Mouse (Mus musculus): ENCODE measurements at regions not wholly inside any gene's neighbourhood (a gene's known extent, or its start where the extent isn't known, plus 50 kb on each side); places are given as distances from the start of the nearest gene placed in this dataset.

GRCm38 (mm10) chr14:98722481-98722880 is 271.6 kb downstream of the Rpl36a-ps1 start:
- DNase-seq, result no peak

DNA sequence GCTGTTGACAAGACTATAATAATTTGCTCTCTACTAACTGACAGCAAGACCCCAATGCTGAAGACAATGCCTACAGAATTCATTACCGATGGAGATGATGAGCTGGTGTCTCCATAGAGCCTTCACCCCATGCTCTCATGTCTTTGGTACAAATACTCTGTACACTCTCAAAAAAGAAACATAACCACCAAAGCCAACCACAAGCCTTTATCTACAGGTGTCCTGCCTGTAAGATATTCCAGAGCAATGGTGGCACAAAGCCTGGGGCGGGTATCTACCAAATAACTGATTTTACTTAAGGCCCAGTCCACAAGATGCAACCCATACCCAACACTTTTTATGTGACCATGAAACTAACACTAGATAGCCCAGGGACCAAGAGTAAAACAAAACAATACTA is 273.1 kb downstream of the Rpl36a-ps1 start:
- DNase-seq, result no peak

DNA sequence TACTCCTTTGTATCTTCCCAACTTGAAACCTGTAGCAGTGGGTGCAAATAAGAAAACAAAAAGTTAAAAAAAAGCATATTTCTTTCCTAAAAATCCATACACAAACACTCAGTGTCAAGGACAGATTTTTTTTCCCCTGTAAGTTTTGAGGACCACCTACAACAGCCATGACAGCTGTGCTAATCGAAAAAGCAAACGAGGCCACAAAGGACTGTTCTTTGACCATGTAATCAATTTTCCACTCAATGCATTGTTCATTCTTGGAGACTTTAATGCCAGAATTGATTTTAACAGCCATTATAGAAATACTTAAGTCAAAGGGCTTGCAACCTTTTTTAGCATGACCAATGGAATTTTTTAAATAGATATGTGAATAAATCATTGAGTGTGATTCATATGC is 286.1 kb downstream of the Rpl36a-ps1 start:
- DNase-seq, result no peak

GRCm38 (mm10) chr14:98707574-98707973 is 286.5 kb downstream of the Rpl36a-ps1 start:
- DNase-seq, result no peak

- DNase-seq, result no peak
Observed at GRCm38 (mm10) chr14:98703289-98703688, 290.8 kb downstream of the Rpl36a-ps1 start.

DNA sequence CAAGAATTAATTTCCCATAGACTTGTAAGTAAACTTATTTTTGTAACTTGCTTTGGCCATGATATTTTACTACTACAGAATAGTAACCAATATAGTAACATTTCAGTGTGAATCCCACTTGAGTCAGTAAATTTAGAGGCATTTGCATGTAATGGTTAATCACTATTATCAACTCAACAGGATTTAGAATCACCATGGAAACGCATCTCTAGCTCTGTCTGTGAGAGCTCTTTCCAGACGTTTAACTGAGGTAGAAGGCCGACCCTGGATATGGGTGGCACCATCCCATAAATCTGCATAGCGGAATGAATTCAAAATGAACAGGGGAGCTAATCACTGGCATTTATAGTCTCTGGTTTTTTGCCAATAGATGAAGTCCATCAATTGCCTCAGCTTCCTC is 337.6 kb downstream of the Rpl36a-ps1 start:
- DNase-seq, result no peak

GRCm38 (mm10) chr14:98654191-98654809 is 339.8 kb downstream of the Rpl36a-ps1 start:
- peak in 1 of 2 experiments; percentile 2 for DNase-seq

DNA sequence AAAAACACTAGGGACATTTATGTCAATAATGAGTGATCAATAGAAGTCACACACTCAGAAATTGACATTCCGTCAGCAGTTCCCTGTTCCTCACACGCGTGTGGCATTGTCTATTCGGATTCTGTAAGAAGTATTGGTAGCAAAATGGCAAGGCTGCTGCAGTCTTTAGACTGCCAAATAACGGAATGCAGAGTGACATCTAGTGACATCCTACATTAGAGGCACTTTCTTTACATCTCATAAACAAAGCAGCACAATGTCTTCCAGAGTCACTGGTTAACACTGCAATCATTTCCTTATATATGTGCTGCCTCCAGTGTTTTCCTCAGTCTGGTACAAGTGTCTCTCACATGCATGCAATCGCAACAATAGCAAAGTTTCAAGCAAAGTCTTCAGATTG is 342.9 kb downstream of the Rpl36a-ps1 start:
- DNase-seq, result no peak

DNA sequence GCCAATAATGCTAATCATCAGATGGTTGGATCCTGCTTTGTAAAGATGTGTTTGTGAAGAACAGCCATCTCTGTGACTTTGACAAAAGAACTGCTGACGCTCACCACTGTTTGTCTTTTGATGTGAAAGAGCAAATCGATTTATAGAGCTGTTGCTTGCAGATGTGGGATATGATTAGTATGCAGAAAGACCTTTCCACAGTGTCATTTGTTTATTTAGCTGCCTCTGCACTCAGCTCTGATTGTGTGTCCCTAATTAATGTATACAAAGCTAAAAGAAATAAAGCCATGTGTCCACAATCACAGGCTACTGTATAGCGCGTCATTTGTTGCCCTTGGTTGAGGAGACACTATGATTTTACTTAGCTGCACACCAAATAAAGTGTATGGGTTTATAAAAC is 343.6 kb downstream of the Rpl36a-ps1 start:
- DNase-seq, result no peak

DNA sequence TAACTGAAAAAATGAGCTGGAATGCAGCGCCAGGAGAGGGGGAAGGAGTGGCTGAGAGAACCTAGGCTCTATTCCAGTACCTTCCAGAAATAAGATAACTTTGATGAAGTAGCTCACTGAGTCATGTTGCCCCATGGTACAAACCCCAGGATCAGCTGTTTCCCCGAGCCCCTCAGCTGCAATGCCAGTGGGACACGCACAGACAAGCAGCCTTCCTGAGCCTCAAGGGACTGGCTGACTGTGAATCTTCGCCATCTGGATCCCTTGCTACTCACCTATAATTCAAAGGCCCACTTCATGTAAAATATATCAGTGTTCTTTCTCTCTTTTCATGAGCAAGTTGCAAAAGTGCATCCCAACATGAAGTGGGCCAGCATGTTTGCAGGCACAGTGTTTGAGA is 346.5 kb downstream of the Rpl36a-ps1 start:
- no peak for DNase-seq

DNA sequence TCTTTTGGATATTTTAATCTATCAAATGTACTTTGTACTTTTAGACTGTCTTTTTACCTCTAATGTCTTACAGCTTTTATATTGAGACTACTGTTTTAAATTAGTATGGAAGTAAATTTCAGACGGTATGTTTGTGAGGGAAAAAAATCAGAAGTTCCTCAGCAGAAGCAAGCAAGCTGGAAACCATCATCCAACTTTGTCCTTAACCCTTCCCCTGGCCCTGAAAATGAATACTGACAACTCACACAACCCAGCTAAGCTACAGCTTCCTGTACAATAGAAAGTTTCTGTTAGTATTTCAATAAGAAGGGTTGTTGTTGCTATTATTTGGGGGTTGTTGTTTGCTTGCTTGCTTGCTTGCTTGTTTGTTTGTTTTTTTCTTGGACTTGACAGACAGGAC is 350.4 kb downstream of the Rpl36a-ps1 start:
- no peak for DNase-seq

DNA sequence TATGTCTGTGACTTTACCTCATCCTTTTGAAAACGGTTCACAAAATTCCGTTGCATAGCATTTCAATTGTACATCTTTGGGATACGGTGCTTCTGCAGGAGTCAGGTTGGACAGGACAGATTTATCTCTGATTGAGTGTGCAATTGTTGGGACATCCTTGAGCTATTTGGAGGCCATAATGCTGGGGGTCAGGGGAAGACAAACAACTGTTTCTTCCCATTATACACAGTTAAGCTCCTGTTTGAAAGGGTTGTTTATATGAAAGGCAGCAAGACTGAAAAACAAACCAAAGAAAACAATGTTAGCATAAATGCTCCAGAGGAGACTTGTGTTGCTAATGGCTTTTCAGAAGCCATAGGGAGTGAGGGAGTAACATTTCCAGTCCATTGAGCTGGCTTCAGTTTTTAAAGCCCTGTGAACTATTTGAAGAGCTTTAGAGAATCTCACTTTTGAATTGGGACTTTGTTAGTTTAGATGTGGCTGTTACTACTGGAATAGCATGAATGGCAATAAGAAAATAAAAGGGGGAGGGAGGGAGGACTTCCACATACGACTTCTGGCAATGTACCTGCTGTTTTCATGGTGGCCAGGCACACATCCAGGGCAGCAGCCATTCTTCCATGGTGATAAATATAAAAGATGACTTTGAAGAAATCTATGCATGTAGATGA is 351.3 kb downstream of the Rpl36a-ps1 start:
- DNase-seq, result no peak

- no peak for DNase-seq
Observed at GRCm38 (mm10) chr14:98629026-98629425, 365.1 kb downstream of the Rpl36a-ps1 start.

- no peak for DNase-seq
Observed at GRCm38 (mm10) chr14:98626476-98626875, 367.6 kb downstream of the Rpl36a-ps1 start.

- DNase-seq, result no peak
Observed at GRCm38 (mm10) chr14:98625867-98626266, 368.3 kb downstream of the Rpl36a-ps1 start.

DNA sequence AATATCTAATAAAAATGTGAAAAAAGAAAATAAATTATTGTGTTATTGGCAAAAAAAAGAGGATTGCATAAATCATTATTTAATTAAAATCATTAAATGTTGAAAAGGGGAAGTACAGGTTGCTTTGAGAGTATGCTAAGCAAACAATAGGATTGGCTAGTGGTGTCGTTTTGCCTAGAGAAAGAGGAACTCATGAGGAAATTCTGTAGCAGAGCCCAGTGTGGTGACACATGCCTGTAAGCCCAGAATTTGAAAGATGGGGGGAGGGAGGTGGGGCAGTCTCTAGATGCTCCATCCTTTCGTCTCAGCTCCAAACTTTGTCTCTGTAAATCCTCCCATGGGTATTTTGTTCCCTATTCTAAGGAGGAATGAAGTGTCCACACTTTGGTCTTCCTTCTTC is 388.3 kb downstream of the Rpl36a-ps1 start:
- no peak for DNase-seq

- no peak for DNase-seq
Observed at GRCm38 (mm10) chr14:98596252-98596651, 397.9 kb downstream of the Rpl36a-ps1 start.

DNA sequence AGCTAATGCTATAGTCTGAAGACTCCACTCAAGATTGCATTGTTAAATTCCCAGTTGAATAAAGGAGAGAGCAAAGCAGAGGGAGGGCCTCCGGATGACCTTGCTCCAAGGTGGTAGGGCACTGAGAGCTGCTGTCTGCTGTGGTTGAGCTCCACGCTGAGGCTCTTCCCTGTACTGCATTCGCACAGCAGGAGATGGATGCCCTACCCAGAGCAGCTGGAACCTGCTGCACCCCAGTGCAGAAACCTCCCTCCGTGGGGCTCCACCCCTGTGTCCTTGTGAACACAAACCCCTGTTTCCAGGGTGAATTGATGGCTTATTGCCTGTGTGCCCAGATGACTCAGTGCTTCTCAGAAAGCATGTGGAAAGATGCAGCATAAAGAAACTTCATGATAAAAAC is 404.3 kb downstream of the Rpl36a-ps1 start:
- DNase-seq, result peak; percentile 10 to 35

DNA sequence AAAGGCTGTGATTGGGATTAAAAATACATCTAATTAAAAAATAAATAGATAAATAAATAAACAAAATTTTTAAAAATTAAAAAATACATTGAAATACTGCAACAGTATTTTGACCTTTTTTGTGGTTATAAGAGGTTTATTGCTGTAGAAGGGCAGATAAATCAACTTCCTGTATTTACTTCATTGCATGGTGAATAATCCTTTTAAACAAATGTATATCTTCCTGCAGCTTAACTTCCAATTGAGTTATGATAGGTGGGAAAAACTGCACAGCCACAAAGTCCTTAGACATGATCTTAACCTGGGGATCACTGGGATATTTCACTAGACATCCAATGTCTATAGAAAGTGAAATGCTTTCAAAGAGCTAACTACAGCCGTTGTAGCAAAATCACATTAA is 402.1 kb upstream of the Dach1 start:
- no peak for DNase-seq

DNA sequence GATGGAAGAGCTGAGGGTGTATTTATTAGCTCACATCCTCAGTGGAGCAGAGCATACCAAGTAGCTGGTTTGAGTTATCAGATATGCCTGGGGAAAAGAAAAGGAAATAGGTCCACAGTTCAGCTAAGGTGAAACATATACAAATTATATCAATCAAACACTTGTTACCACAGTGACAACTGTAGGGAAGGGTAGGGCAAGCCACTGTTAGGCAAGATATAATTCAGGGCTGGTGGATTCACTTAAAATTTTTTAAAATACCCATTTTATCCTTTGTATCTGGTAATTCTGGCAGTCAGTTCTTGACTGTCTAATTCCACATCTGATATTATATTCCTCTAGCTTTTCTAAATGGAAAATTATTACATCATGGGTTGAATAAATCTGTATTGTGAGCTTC is 392.4 kb upstream of the Dach1 start:
- DNase-seq, result no peak

DNA sequence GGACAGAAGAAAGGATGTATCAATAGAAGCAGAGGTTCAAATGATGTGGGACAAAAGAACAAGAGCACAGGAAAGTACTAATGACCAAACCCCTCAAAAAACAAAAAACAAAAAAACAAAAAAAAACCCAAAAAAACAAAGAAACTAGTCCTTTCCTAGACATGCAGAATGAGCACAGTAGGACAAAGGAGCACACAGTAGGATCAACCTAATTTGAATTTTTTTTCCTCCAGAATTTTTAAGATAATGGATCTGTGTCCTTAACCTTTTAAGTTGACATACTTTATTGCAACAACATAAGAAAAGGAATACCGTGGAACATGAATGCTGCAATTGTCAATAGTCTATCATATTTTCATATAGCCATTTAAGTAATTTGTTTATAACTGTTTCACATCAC is 370.2 kb upstream of the Dach1 start:
- DNase-seq, result no peak

DNA sequence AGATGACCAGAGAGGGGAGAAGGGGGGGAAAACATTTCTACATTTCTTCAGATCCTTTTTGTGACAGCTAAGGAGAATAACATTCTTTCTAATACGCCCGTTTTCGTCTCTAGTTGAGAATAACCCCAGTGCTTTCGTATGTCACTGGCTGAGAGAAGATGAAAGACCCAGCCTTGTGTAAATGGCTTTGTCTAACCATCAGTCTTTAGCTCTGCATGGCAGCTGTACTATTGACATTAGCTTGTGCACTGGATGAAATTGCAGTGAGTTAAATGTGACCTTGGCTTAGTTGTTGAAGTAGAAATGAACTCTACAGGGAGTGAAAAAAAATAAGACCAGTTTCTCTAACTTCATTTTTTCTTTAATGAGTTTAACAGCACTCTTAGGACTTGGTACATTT is 368.7 kb upstream of the Dach1 start:
- no peak for DNase-seq

DNA sequence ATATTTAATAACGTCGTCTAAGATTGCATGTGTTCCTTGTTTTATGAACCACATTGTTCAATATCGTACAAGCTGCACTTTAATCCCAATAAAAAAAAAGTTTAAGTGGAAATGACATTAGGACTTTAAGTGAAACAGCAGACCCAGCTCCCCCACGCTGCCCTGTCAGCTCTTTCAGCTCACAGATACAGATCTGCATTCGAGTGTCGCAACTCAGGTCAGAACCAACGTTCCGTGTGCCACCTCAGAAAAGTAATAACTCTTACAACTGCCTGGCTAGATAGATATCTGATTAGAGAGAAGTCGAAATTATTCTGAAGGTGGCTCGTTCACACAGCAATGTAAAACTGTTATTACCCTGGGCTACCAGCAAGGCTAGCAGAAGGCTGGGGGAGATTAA is 364.0 kb upstream of the Dach1 start:
- DNase-seq, result no peak

DNA sequence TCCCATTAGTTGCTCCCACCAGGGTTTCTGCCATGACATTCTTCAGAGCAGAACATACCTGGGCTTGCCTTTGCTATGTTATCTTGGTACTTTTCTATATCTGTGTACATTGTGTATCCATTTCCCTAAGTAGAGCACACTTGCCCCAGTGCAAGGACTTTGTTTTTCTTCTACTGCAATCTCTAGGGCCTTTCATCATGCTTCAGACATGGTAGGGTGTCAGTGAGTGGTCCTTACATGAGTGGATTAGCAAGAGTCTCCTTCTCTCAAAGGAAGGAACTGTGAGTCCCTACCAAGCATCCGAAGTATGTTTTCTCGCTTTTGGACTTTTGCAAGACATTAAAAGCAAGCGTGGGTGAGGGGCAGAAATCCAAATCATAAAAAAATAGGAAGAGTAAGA is 351.4 kb upstream of the Dach1 start:
- no peak for DNase-seq

- no peak for DNase-seq
Observed at GRCm38 (mm10) chr14:98505321-98505720, 335.8 kb upstream of the Dach1 start.
